Mouse (Mus musculus) ES-E14 (cell line): ENCODE data around the gene Ipo13.

Experiments used
- MAFK ChIP-seq: IDR thresholded peaks from 2 replicates; pipeline ENCODE4 v1.6.1; 2014; ENCODE audit warnings: mild to moderate bottlenecking, low read depth, low read length, inconsistent platforms; ENCODE audit not compliant: insufficient read depth
- ZC3H11A ChIP-seq: IDR thresholded peaks from 2 replicates; pipeline ENCODE4 v1.6.1; 2012; ENCODE audit warnings: low read depth, mild to moderate bottlenecking, inconsistent platforms, low read length, borderline replicate concordance

GRCm38 (mm10) chr4:117893376-117893775, 21.4 kb downstream of the Ipo13 start:
- TF ChIP-seq ZC3H11A (no peak), MAFK (no peak)
